Mouse (Mus musculus): ENCODE measurements at regions not wholly inside any gene's neighbourhood (a gene's known extent, or its start where the extent isn't known, plus 50 kb on each side); places are given as distances from the start of the nearest gene placed in this dataset.
A peak's percentile ranks its signal among the peaks of the same experiment; 100 is the strongest.

DNA sequence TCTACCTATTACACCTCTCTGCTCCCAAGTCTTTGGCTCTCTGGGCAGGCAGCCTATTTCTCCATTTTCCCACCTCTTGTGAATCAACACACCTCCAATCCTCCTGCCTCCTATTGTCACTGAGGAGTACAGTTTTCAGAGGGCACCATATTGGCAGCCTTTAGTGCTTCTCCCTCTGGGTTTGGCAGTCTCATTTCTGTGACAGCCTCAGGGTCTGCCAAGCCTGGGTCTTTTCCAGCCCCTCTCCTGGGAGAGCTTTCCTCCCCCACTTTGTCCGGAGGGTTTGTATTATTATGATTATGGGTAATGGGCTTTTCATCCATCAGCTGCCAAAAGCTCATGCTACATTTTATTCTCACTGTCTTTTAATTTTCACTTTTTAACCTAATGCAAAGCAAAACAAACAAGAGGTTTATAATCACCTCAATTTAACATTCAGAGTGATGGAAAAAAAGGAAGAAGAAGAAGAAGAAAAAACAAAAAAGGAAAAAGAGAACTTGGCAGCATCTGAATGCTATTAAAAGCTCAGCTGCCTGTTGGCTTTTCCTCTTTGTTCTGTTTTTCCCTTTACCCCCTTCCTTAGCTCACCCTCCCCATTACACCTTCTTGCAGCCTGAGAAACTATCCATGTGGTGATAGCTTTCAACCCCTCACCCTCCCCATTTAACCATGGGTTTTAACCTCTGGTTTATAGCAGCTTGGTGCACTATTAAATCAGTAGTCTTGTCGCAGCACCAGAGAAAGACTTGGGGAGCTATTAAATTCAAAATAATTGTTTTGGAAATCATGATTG lies 790.5 kb upstream of the Cdh8 start:
- no peaks in the 10 kb centered on the region for H3K4me1 ChIP-seq (replicated peaks; ENCODE audit: control insufficient read depth, insufficient read depth, low read length)

DNA sequence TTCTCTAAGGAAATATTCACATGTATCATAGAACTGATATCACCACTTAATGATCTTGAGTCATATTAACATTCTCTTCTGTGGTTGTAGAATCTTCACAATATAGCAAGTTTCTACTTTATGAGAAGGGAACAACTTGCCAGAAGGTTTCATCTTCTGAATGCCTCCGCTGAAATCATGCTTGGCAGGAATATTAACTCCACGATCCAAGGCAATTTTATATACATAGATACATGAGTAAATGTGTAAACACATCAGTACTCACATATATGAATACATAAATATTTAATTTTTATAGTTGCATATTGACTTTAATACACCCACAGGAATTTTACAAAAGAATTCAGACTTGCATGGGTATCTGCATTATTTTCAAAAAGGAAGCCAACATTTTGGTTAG lies 777.0 kb upstream of the Cdh8 start:
- no peak overlapping the region for H3K9ac ChIP-seq (ENCODE audit: low read length)
- H3K27me3 ChIP-seq (ENCODE audit: control insufficient read depth, insufficient read depth, low read depth, low read length), result no peaks in the 10 kb centered on the region
- H3K4me2 ChIP-seq (ENCODE audit: low read depth, low read length), result no peak overlapping the region
- ATAC-seq (ENCODE audit: low read depth), result peak; percentile 57; the same call in 1 of the 2 replicates
- no peak overlapping the region for H3K27ac ChIP-seq (ENCODE audit: low read length)
- no peaks in the 10 kb centered on the region for H3K36me3 ChIP-seq (ENCODE audit: control insufficient read depth, insufficient read depth, low read length)
- H3K4me1 ChIP-seq (replicated peaks; ENCODE audit: control insufficient read depth, insufficient read depth, low read length), result no peaks in the 10 kb centered on the region
- H3K4me3 ChIP-seq (ENCODE audit: low read length), result no peak overlapping the region
- no peaks in the 10 kb centered on the region for H3K9me3 ChIP-seq (ENCODE audit: control insufficient read depth, low read length)
- 52% methylated on average over 2 of the region's 2 CpGs for WGBS

More for the DNA sequence above, 790.5 kb upstream of the Cdh8 start:
- no peak for ATAC-seq (ENCODE audit: low read depth)
- no peak overlapping the region for H3K27ac ChIP-seq (ENCODE audit: low read length)
- no peaks in the 10 kb centered on the region for H3K9me3 ChIP-seq (ENCODE audit: control insufficient read depth, low read length)
- no peaks in the 10 kb centered on the region for H3K36me3 ChIP-seq (ENCODE audit: control insufficient read depth, insufficient read depth, low read length)
- no peak overlapping the region for H3K9ac ChIP-seq (ENCODE audit: low read length)
- no peaks in the 10 kb centered on the region for H3K27me3 ChIP-seq (ENCODE audit: control insufficient read depth, insufficient read depth, low read depth, low read length)
- no peak overlapping the region for H3K4me3 ChIP-seq (ENCODE audit: low read length)
- 57% methylated on average over 2 of the region's 2 CpGs for WGBS
- H3K4me2 ChIP-seq (ENCODE audit: low read depth, low read length), result no peak overlapping the region

DNA sequence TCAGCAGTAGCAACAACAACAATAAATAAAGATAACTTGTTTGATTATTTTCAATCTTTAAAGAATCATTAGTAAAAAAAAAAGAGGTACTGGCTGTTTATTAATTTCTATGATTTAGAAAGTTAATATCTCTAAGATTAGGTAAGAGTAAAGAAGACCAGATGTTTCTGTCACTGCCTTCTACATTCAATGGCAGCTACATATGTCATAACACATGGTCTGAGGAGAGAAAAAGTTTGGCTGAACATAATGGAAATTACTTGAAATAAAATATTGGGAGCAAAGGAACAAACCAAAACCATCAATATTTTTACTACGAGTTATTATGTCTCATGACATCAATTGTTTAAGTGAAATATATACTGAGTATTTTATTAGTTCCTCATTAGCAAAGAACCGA lies 774.4 kb upstream of the Cdh8 start:
- H3K27ac ChIP-seq (ENCODE audit: low read length), result no peak overlapping the region
- H3K36me3 ChIP-seq (ENCODE audit: control insufficient read depth, insufficient read depth, low read length), result no peaks in the 10 kb centered on the region
- 42% methylated on average over 2 of the region's 2 CpGs for WGBS
- ATAC-seq (ENCODE audit: low read depth), result peak; percentile 68
- H3K27me3 ChIP-seq (ENCODE audit: control insufficient read depth, insufficient read depth, low read depth, low read length), result no peaks in the 10 kb centered on the region
- H3K4me3 ChIP-seq (ENCODE audit: low read length), result no peak overlapping the region
- no peak overlapping the region for H3K4me2 ChIP-seq (ENCODE audit: low read depth, low read length)
- no peaks in the 10 kb centered on the region for H3K4me1 ChIP-seq (replicated peaks; ENCODE audit: control insufficient read depth, insufficient read depth, low read length)
- H3K9ac ChIP-seq (ENCODE audit: low read length), result no peak overlapping the region
- H3K9me3 ChIP-seq (ENCODE audit: control insufficient read depth, low read length), result no peaks in the 10 kb centered on the region

DNA sequence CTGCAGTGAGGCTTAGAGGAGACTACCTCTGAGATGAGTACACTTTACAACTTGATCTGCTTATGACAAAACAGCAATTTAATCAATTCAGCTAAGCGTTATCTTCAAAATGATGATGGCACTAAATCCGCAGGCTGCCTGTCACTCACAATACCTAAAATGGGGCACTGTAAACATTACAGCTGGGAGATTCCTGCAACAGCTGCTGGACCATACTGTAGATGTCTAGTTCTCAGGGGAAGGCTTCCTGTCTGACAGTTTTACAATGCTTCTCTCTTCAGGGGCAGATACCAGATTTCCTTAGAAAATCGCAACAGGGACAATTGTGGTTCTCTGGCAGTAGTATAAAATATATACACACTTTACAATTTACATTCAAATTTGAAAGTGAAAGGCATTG lies 771.7 kb upstream of the Cdh8 start:
- Histone ChIP-seq H3K4me3 (ENCODE audit: low read length) (no peak overlapping the region), H3K4me2 (ENCODE audit: low read depth, low read length) (no peak overlapping the region), H3K36me3 (ENCODE audit: control insufficient read depth, insufficient read depth, low read length) (no peaks in the 10 kb centered on the region), H3K27ac (ENCODE audit: low read length) (no peak overlapping the region), H3K9ac (ENCODE audit: low read length) (no peak overlapping the region), H3K9me3 (ENCODE audit: control insufficient read depth, low read length) (no peaks in the 10 kb centered on the region), H3K27me3 (ENCODE audit: control insufficient read depth, insufficient read depth, low read depth, low read length) (no peaks in the 10 kb centered on the region), H3K4me1 (replicated peaks; ENCODE audit: control insufficient read depth, insufficient read depth, low read length) (no peaks in the 10 kb centered on the region)
- WGBS, result 50% methylated on average over 3 of the region's 3 CpGs
- ATAC-seq (ENCODE audit: low read depth), result no peak

DNA sequence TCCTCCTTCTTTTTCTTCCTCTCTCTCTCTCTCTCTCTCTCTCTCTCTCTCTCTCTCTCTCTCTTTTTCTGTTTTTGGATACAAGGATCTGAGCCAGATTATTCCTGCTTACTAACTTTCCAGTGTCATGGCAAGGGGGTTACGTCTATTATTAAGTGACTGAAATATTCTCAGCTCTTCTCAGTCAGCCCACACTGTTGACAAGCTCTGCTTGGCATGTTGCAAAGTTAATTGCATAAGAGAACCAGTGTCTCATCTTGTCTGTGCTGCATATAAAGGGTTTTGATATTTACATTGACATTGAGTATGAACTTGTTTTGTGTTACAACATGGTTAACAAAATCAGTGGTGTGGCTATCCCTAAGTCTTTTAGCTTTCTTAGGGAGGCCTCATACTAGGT lies 760.2 kb upstream of the Cdh8 start:
- H3K9me3 ChIP-seq (ENCODE audit: control insufficient read depth, low read length), result no peaks in the 10 kb centered on the region
- no peak overlapping the region for H3K27ac ChIP-seq (ENCODE audit: low read length)
- 48% methylated on average over 1 of the region's 1 CpGs for WGBS
- no peak overlapping the region for H3K4me2 ChIP-seq (ENCODE audit: low read depth, low read length)
- no peaks in the 10 kb centered on the region for H3K4me1 ChIP-seq (replicated peaks; ENCODE audit: control insufficient read depth, insufficient read depth, low read length)
- no peaks in the 10 kb centered on the region for H3K27me3 ChIP-seq (ENCODE audit: control insufficient read depth, insufficient read depth, low read depth, low read length)
- H3K9ac ChIP-seq (ENCODE audit: low read length), result no peak overlapping the region
- H3K36me3 ChIP-seq (ENCODE audit: control insufficient read depth, insufficient read depth, low read length), result no peaks in the 10 kb centered on the region
- peak; percentile 60 for ATAC-seq (ENCODE audit: low read depth)
- no peak overlapping the region for H3K4me3 ChIP-seq (ENCODE audit: low read length)

DNA sequence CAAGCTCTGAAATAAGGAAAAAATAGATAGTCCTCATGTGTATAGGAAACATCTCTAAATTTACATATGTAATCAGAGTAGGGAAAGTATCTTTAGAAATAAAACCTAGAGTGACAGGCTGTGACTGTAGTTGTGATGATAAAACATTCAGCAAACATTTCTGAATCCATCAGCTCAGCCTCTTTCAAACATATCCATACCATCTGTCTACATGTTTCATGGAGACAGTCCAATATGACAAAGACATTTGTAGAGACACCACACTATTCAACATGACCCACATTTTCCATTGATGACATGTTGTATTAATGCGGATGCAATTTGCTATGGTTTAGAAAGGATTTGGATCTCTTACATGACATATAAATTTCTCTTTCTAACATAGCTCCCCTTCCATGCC lies 729.1 kb upstream of the Cdh8 start:
- no peaks in the 10 kb centered on the region for H3K27me3 ChIP-seq (ENCODE audit: control insufficient read depth, insufficient read depth, low read depth, low read length)
- no peaks in the 10 kb centered on the region for H3K4me1 ChIP-seq (replicated peaks; ENCODE audit: control insufficient read depth, insufficient read depth, low read length)
- no peak overlapping the region for H3K4me2 ChIP-seq (ENCODE audit: low read depth, low read length)
- no peak overlapping the region for H3K9ac ChIP-seq (ENCODE audit: low read length)
- H3K27ac ChIP-seq (ENCODE audit: low read length), result no peak overlapping the region
- no peaks in the 10 kb centered on the region for H3K9me3 ChIP-seq (ENCODE audit: control insufficient read depth, low read length)
- no peak for ATAC-seq (ENCODE audit: low read depth)
- no peak overlapping the region for H3K4me3 ChIP-seq (ENCODE audit: low read length)
- WGBS, result 98% methylated on average over 1 of the region's 1 CpGs
- no peaks in the 10 kb centered on the region for H3K36me3 ChIP-seq (ENCODE audit: control insufficient read depth, insufficient read depth, low read length)

DNA sequence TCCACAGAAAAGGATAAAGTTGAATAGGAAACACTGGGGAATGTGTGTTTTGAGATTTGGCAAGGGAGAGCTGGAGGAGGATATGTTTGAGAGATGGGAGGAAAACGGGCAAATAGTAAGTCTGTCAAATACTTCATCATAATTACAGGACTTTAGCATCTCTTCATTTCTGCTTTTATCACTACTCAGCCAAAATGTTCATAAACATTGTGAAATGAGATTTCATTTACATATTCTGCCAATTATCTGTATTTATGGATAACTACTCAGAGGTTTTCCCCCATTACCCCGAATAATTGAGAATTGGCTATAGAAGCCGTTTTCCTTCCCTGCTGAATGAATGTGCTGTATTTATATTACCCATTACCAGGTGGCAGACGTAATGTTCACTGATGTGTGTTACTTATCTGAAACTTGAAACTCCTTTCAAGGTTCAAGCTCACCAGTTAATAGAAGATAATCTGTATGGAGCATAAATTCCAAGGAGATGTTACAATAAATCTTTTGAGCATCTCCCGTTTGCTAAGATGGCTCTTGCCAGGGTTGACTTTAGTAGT lies 727.9 kb upstream of the Cdh8 start:
- no peak overlapping the region for H3K9ac ChIP-seq (ENCODE audit: low read length)
- no peak for ATAC-seq (ENCODE audit: low read depth)
- H3K27me3 ChIP-seq (ENCODE audit: control insufficient read depth, insufficient read depth, low read depth, low read length), result no peaks in the 10 kb centered on the region
- H3K9me3 ChIP-seq (ENCODE audit: control insufficient read depth, low read length), result no peaks in the 10 kb centered on the region
- no peaks in the 10 kb centered on the region for H3K36me3 ChIP-seq (ENCODE audit: control insufficient read depth, insufficient read depth, low read length)
- H3K4me1 ChIP-seq (replicated peaks; ENCODE audit: control insufficient read depth, insufficient read depth, low read length), result no peaks in the 10 kb centered on the region
- H3K4me3 ChIP-seq (ENCODE audit: low read length), result no peak overlapping the region
- no peak overlapping the region for H3K27ac ChIP-seq (ENCODE audit: low read length)
- no peak overlapping the region for H3K4me2 ChIP-seq (ENCODE audit: low read depth, low read length)
- 55% methylated on average over 5 of the region's 5 CpGs for WGBS

DNA sequence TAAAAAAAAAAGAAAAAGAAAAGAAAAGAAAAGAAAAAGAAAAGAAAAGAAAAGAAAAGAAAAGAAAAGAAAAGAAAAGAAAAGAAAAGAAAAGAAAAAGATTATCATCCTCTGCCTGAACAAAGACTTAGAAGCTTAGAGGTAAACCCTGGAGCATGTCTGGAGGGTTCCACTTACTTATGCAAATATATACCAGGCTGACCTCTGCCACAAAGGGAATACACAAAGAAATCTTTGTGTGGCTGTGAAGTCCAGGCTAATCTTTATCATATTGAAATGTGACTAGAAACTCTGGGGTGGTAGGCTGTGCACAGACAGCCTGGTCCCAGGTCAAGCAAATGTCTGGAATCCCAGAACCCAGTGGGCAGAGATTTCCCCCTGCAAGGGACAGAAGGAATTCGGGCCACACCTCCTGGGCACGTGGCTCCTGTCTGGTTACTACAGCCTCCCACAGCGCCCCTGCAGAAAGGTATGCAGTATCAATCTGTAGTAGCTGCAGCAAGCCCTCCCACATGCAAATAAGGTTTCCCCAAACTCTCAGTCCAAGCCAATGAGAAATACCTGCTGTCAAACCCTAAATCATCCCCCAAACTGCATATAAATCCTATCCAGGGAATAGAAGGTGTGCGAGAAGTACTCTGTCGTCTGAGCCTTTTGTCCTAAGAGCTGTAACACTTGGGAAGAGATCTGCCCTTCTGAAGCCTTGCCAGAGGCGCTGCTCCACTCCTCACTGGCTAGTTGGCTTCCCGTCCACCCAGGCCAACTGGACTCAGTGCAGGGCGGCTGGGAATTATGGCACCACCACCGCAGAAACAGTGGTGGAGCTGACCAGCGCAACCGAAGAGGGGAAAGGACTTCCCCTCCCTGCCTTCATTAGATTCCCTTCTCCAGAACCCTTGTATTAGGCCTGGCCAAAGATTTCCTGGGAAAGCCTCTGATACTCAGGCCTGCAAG lies 688.4 kb upstream of the Cdh8 start:
- 49% methylated on average over 11 of the region's 11 CpGs for WGBS
- ATAC-seq (ENCODE audit: low read depth), result 0 out of 2 replicates have a peak, but pooled peaks have one; percentile 36
- no peaks in the 10 kb centered on the region for H3K27me3 ChIP-seq (ENCODE audit: control insufficient read depth, insufficient read depth, low read depth, low read length)

DNA sequence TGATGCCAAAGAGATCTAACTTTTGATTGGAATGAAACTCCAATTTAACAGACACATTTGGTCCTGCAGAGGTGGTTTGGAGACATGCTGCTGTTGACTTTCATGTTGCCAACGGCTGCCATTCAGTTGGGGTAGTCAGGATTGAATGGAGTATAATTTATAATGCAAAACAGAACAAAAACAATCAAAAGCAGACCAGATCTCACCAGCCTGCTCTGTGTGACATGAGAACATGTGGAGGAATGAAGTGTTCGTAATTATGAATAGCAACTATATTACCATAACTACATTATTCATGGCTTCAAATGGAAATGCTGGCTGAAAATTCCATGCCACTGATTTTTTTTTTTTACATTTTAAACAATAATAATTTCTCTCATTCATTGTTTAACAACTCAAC lies 685.7 kb upstream of the Cdh8 start:
- Histone ChIP-seq H3K27ac (ENCODE audit: low read length) (no peak overlapping the region), H3K36me3 (ENCODE audit: control insufficient read depth, insufficient read depth, low read length) (no peaks in the 10 kb centered on the region), H3K4me3 (ENCODE audit: low read length) (no peak overlapping the region), H3K27me3 (ENCODE audit: control insufficient read depth, insufficient read depth, low read depth, low read length) (no peaks in the 10 kb centered on the region), H3K9ac (ENCODE audit: low read length) (no peak overlapping the region), H3K4me2 (ENCODE audit: low read depth, low read length) (no peak overlapping the region), H3K4me1 (replicated peaks; ENCODE audit: control insufficient read depth, insufficient read depth, low read length) (no peaks in the 10 kb centered on the region), H3K9me3 (ENCODE audit: control insufficient read depth, low read length) (no peaks in the 10 kb centered on the region)
- ATAC-seq (ENCODE audit: low read depth), result no peak
- WGBS, result 77% methylated on average over 2 of the region's 2 CpGs

More for the DNA sequence above, 688.4 kb upstream of the Cdh8 start:
- H3K9me3 ChIP-seq (ENCODE audit: control insufficient read depth, low read length), result no peaks in the 10 kb centered on the region; the same call in 1 of the 2 replicates
- H3K4me1 ChIP-seq (replicated peaks; ENCODE audit: control insufficient read depth, insufficient read depth, low read length), result no peaks in the 10 kb centered on the region
- H3K9ac ChIP-seq (ENCODE audit: low read length), result no peak overlapping the region
- no peaks in the 10 kb centered on the region for H3K36me3 ChIP-seq (ENCODE audit: control insufficient read depth, insufficient read depth, low read length)
- no peak overlapping the region for H3K27ac ChIP-seq (ENCODE audit: low read length)
- H3K4me2 ChIP-seq (ENCODE audit: low read depth, low read length), result no peak overlapping the region
- H3K4me3 ChIP-seq (ENCODE audit: low read length), result no peak overlapping the region

Data from lung, embryonic 16.5 days (tissue).